Mouse (Mus musculus): ENCODE results near the gene Frmpd3. TPM values are rescaled to one million over a fixed set of nuclear protein-coding genes. Genes with fewer than 3 reads are reported as not detected.

Frmpd3 gene
- polyA plus RNA-seq, 1 experiment from 2014 or later = not detected

DNA sequence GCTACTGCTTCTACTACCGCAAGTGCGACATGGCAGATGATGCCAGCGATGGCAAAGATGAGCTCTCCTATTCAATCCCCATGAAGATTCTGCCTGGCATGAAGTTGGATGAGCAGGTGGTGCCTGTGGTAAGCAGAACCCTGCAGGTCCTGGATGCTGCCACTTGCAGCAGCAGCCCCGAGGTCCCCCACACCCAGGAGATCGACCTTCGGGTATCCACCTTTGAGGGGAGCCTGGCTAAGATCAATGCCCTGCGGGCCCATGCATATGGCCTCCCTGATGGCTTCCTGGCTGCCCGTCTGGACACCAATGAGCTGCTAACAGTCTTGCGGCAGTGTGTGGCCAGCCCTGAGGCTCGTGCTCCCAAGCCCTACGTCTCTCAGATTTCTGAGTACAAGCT is 90.7 kb downstream of the Frmpd3 start:
- no peak overlapping the region for H3K4me3 ChIP-seq (ENCODE audit: low read depth, low read length)
- no peak for TF ChIP-seq CTCF (IDR thresholded peaks at IDR 0.05; ENCODE audit: low read depth)
- no peaks in the 10 kb centered on the region for H3K4me1 ChIP-seq (replicated peaks; ENCODE audit: control insufficient read depth, insufficient read depth, low read length)
- ATAC-seq = no peak
- no peak overlapping the region for H3K9ac ChIP-seq (ENCODE audit: low read depth, low read length)
- 83% methylated on average over 11 of the region's 11 CpGs for WGBS
- H3K27me3 ChIP-seq (replicated peaks; ENCODE audit: control insufficient read depth, insufficient read depth, low read length) = no peaks in the 10 kb centered on the region
- H3K4me2 ChIP-seq (replicated peaks; ENCODE audit: low read depth) = no peak overlapping the region
- no peak overlapping the region for H3K27ac ChIP-seq (ENCODE audit: low read depth, low read length)
- H3K9me3 ChIP-seq (ENCODE audit: control insufficient read depth) = no peaks in the 10 kb centered on the region
- no peaks in the 10 kb centered on the region for H3K36me3 ChIP-seq (ENCODE audit: control insufficient read depth, insufficient read depth)

- H3K4me1 ChIP-seq (replicated peaks; ENCODE audit: control insufficient read depth, insufficient read depth, low read length) = no peaks in the 10 kb centered on the region
- H3K27ac ChIP-seq (ENCODE audit: low read depth, low read length) = no peak overlapping the region
- H3K4me2 ChIP-seq (replicated peaks; ENCODE audit: low read depth) = no peak overlapping the region
- H3K9ac ChIP-seq (ENCODE audit: low read depth, low read length) = no peak overlapping the region
- TF ChIP-seq CTCF (IDR thresholded peaks at IDR 0.05; ENCODE audit: low read depth) = no peak
- H3K9me3 ChIP-seq (ENCODE audit: control insufficient read depth) = no peaks in the 10 kb centered on the region
- no peak overlapping the region for H3K4me3 ChIP-seq (ENCODE audit: low read depth, low read length)
- H3K27me3 ChIP-seq (replicated peaks; ENCODE audit: control insufficient read depth, insufficient read depth, low read length) = no peaks in the 10 kb centered on the region
- no peak for ATAC-seq
- H3K36me3 ChIP-seq (ENCODE audit: control insufficient read depth, insufficient read depth) = no peaks in the 10 kb centered on the region
Observed at GRCm38 (mm10) chrX:140437906-140438305, 95.8 kb downstream of the Frmpd3 start.

DNA sequence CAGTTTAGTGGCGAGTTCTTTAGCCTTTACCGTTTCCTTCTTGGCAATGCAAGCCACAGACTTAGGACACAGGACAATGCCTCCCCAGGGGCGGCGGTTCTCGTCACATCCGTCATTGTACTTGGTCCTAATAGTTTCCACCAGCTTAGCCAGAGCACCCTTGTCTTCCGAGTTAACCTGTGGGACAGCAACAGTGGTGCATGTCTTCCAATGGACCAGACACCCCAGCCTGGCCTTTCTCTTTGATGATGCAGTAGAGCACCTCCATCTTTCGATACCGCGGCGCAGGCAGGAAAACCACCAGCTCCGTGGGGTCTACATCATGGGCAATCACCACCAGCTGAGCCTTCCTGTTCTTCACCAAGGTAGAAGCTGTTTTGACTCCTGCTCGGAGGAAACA is 103.5 kb downstream of the Frmpd3 start:
- H3K4me3 ChIP-seq (ENCODE audit: low read depth, low read length) = no peak overlapping the region
- no peaks in the 10 kb centered on the region for H3K4me1 ChIP-seq (replicated peaks; ENCODE audit: control insufficient read depth, insufficient read depth, low read length)
- no peaks in the 10 kb centered on the region for H3K36me3 ChIP-seq (ENCODE audit: control insufficient read depth, insufficient read depth)
- WGBS = 81% methylated on average over 13 of the region's 13 CpGs
- no peak overlapping the region for H3K27ac ChIP-seq (ENCODE audit: low read depth, low read length)
- H3K4me2 ChIP-seq (replicated peaks; ENCODE audit: low read depth) = no peak overlapping the region
- H3K27me3 ChIP-seq (replicated peaks; ENCODE audit: control insufficient read depth, insufficient read depth, low read length) = no peaks in the 10 kb centered on the region
- no peaks in the 10 kb centered on the region for H3K9me3 ChIP-seq (ENCODE audit: control insufficient read depth)
- no peak for ATAC-seq
- TF ChIP-seq CTCF (IDR thresholded peaks at IDR 0.05; ENCODE audit: low read depth) = no peak
- H3K9ac ChIP-seq (ENCODE audit: low read depth, low read length) = no peak overlapping the region

DNA sequence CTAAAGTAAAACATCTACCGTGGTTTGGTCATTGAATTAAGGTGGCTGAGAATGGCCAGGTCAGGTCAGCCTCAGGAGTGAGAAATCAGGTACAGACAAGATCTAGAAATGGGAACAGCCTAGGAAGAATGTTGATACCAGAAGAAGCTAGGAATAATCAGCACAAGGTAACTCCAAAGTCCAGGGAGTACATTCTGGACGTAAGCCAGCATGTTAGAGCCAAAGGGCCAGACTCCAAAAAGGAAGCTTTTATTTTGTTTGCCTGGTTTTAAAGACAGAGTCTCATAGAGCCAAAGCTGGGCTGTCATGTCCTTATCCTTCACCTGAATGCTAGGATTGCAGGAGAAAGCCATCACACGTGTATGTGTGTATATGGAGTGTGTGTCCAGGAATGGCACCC is 108.0 kb downstream of the Frmpd3 start:
- H3K9me3 ChIP-seq (ENCODE audit: control insufficient read depth) = no peaks in the 10 kb centered on the region
- 58% methylated on average over 3 of the region's 3 CpGs for WGBS
- H3K27ac ChIP-seq (ENCODE audit: low read depth, low read length) = no peak overlapping the region
- H3K4me2 ChIP-seq (replicated peaks; ENCODE audit: low read depth) = no peak overlapping the region
- no peak overlapping the region for H3K9ac ChIP-seq (ENCODE audit: low read depth, low read length)
- no peaks in the 10 kb centered on the region for H3K36me3 ChIP-seq (ENCODE audit: control insufficient read depth, insufficient read depth)
- ATAC-seq = no peak
- H3K4me3 ChIP-seq (ENCODE audit: low read depth, low read length) = no peak overlapping the region
- H3K27me3 ChIP-seq (replicated peaks; ENCODE audit: control insufficient read depth, insufficient read depth, low read length) = no peaks in the 10 kb centered on the region
- TF ChIP-seq CTCF (IDR thresholded peaks at IDR 0.05; ENCODE audit: low read depth) = no peak
- no peaks in the 10 kb centered on the region for H3K4me1 ChIP-seq (replicated peaks; ENCODE audit: control insufficient read depth, insufficient read depth, low read length)

DNA sequence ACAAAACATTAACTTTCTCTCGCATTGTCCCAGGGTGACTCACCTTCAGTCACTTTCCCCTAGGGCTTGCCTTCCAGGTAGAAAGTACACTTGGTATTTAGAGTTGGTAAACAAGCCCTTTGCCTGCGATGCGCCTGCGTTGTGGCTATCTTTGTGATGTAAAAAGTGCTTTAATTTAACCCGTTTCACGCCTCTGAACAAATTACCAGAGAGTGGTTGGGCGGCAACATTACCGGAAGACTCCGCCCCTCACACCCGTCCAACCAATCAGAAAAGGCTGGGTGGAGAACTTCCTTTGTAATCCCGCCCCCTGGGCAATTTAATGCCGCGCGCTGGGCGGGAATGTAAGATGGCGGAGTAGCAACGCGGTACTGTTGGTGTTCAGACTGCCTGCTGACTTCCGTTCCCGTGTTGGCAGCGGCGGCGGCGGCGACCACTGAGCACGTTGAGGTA is 114.2 kb downstream of the Frmpd3 start, which contains the start of gene Prps1:
Prps1 (plus strand) TSS at position 335 of the 453 bp plus-strand sequence.
- H3K9me3 ChIP-seq (ENCODE audit: control insufficient read depth) = no peaks in the 10 kb centered on the region
- peak within 1 kb of the TSS; percentile 31; the same call in 1 of the 2 replicates for H3K9ac ChIP-seq (ENCODE audit: low read depth, low read length)
- H3K36me3 ChIP-seq (ENCODE audit: control insufficient read depth, insufficient read depth) = no peaks in the 10 kb centered on the region
- H3K27me3 ChIP-seq (replicated peaks; ENCODE audit: control insufficient read depth, insufficient read depth, low read length) = no peaks in the 10 kb centered on the region
- WGBS = 20% methylated on average over 26 of the region's 26 CpGs
- no peaks in the 10 kb centered on the region for H3K4me1 ChIP-seq (replicated peaks; ENCODE audit: control insufficient read depth, insufficient read depth, low read length)
- no peak for TF ChIP-seq CTCF (IDR thresholded peaks at IDR 0.05; ENCODE audit: low read depth)
- peak within 1 kb of the TSS; percentile 49 for H3K4me3 ChIP-seq (ENCODE audit: low read depth, low read length)
- H3K27ac ChIP-seq (ENCODE audit: low read depth, low read length) = no peak within 1 kb of the TSS
- ATAC-seq = peak; percentile 88
- H3K4me2 ChIP-seq (replicated peaks; ENCODE audit: low read depth) = peak within 1 kb of the TSS; percentile 70

- Histone ChIP-seq H3K4me2 (replicated peaks; ENCODE audit: low read depth) (peak overlapping the region; percentile 70), H3K9ac (ENCODE audit: low read depth, low read length) (peak overlapping the region; percentile 31; the same call in 1 of the 2 replicates), H3K36me3 (ENCODE audit: control insufficient read depth, insufficient read depth) (no peaks in the 10 kb centered on the region), H3K27ac (ENCODE audit: low read depth, low read length) (no peak overlapping the region), H3K4me3 (ENCODE audit: low read depth, low read length) (peak overlapping the region; percentile 49), H3K27me3 (replicated peaks; ENCODE audit: control insufficient read depth, insufficient read depth, low read length) (no peaks in the 10 kb centered on the region), H3K9me3 (ENCODE audit: control insufficient read depth) (no peaks in the 10 kb centered on the region), H3K4me1 (replicated peaks; ENCODE audit: control insufficient read depth, insufficient read depth, low read length) (no peaks in the 10 kb centered on the region)
- WGBS = 21% methylated on average over 39 of the region's 39 CpGs
- ATAC-seq = peak; percentile 16; the same call in 1 of the 2 replicates
- TF ChIP-seq CTCF (IDR thresholded peaks at IDR 0.05; ENCODE audit: low read depth) = no peak
Observed at GRCm38 (mm10) chrX:140456751-140457491, 114.9 kb downstream of the Frmpd3 start.

All from intestine, postnatal 0 days (tissue).